ENCODE assay signal across 29 mouse cellular contexts in the genomic region with DNA sequence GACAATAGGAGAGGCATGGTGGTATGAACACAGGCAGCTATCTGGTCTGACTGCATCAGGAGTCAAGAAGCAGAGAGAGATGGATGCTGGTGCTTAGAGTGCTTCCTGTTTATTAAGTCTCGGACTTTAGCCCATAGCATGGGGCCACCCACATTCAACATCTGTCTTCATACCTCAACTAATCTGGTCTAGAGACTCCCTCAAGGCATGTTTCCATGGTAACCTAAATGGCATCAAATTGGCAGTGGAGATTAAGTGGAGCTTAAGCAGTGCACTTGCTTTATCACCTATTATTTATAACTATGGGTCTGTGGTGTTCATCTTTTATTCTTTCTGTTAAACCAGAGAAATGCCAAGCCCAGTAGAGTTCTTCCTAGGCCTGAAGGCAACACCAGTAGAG.
DNase-seq lines count a peak whose midpoint lies in the region; ATAC-seq and TF ChIP-seq lines count a peak whose summit lies in the region.
"Had no signal": no experiment of that assay in that cellular context is flagged by ENCODE, and none has a peak within 500 bp of the region (broad histone marks: within the 10 kb centered on the region; RNA-seq: fewer than 3 reads in every experiment).

No protein-coding gene starts in this region.

- H3K36me3 ChIP-seq in hindbrain, embryonic 11.5 days (ENCODE audit: control insufficient read depth, insufficient read depth, low read length): no peaks in the 10 kb centered on the region
- H3K36me3 ChIP-seq in hindbrain, embryonic 10.5 days: no peaks in the 10 kb centered on the region
- no peaks in the 10 kb centered on the region for H3K36me3 ChIP-seq in midbrain, postnatal 0 days (ENCODE audit: insufficient read depth, low read length)
- no peaks in the 10 kb centered on the region for H3K36me3 ChIP-seq in midbrain, embryonic 13.5 days
- H3K36me3 ChIP-seq: heart, embryonic 10.5 days; heart, embryonic 15.5 days; hindbrain, embryonic 15.5 days; liver, embryonic 13.5 days had no signal

- H3K27ac ChIP-seq in hindbrain, embryonic 11.5 days (ENCODE audit: low read depth, low read length): no peak overlapping the region
- H3K27ac ChIP-seq in hindbrain, embryonic 10.5 days: no peak overlapping the region
- H3K27ac ChIP-seq in midbrain, postnatal 0 days (ENCODE audit: low read depth, low read length): no peak overlapping the region
- no peak overlapping the region for H3K27ac ChIP-seq in midbrain, embryonic 13.5 days
- H3K27ac ChIP-seq: heart, embryonic 10.5 days; heart, embryonic 15.5 days; hindbrain, embryonic 15.5 days; liver, embryonic 13.5 days had no signal

- peak; percentile 7 for DNase-seq in hindbrain, embryonic 11.5 days (ENCODE audit: low spot score)
- no peak for DNase-seq in hindbrain, embryonic 10.5 days (ENCODE audit: low spot score)
- DNase-seq in midbrain, postnatal 0 days (ENCODE audit: low spot score): peak; percentile 15
- peak; percentile 39 for DNase-seq in mesoderm, embryonic 11.5 days (ENCODE audit: low read depth, low spot score)
- no peak for DNase-seq in urinary bladder, postnatal 10 days (ENCODE audit: low spot score)
- DNase-seq in urinary bladder, postnatal 25 days (ENCODE audit: low spot score): no peak
- DNase-seq: adrenal gland, postnatal 14 days; cerebellum, adult 18-20 months; cerebellum, postnatal 10 days; gastrocnemius, postnatal 25 days; heart, adult 11 months; kidney, adult 8-10 months; kidney, postnatal 10 days; layer of hippocampus, postnatal 36 days; left cerebral cortex, postnatal 4 days; liver, embryonic 13.5 days; lung, adult 18-20 months; lung, postnatal 4 days; right cerebral cortex, adult 18-20 months; spleen, adult 18-20 months; thymus, postnatal 14 days had no signal

- no peak for TF ChIP-seq CTCF in midbrain, postnatal 0 days (IDR thresholded peaks at IDR 0.05)

- H3K27me3 ChIP-seq in hindbrain, embryonic 11.5 days (ENCODE audit: control insufficient read depth, insufficient read depth, low read length): no peaks in the 10 kb centered on the region
- no peaks in the 10 kb centered on the region for H3K27me3 ChIP-seq in hindbrain, embryonic 10.5 days (ENCODE audit: insufficient read depth, poor library complexity, severe bottlenecking)
- no peaks in the 10 kb centered on the region; the same call in 1 of the 2 replicates for H3K27me3 ChIP-seq in midbrain, postnatal 0 days (ENCODE audit: insufficient read depth, low read length)
- no peaks in the 10 kb centered on the region for H3K27me3 ChIP-seq in midbrain, embryonic 13.5 days
- H3K27me3 ChIP-seq: heart, embryonic 15.5 days; hindbrain, embryonic 15.5 days; liver, embryonic 13.5 days; megakaryocyte, embryonic 14.5 days had no signal

- H3K4me3 ChIP-seq in hindbrain, embryonic 11.5 days (ENCODE audit: low read depth, low read length): no peak overlapping the region
- H3K4me3 ChIP-seq in hindbrain, embryonic 10.5 days: no peak overlapping the region
- no peak overlapping the region for H3K4me3 ChIP-seq in midbrain, postnatal 0 days (ENCODE audit: low read depth, low read length)
- no peak overlapping the region for H3K4me3 ChIP-seq in midbrain, embryonic 13.5 days (replicated peaks)
- H3K4me3 ChIP-seq: erythroblast, embryonic 14.5 days; heart, embryonic 10.5 days; heart, embryonic 15.5 days; hindbrain, embryonic 15.5 days; liver, embryonic 13.5 days; megakaryocyte, embryonic 14.5 days had no signal

- no peak overlapping the region for H3K4me2 ChIP-seq in hindbrain, embryonic 11.5 days (replicated peaks; ENCODE audit: low read depth, low read length)
- H3K4me2 ChIP-seq in midbrain, postnatal 0 days (ENCODE audit: low read depth, low read length, poor library complexity, severe bottlenecking): no peak overlapping the region
- no peak overlapping the region for H3K4me2 ChIP-seq in midbrain, embryonic 13.5 days (replicated peaks)
- H3K4me2 ChIP-seq: heart, embryonic 15.5 days; hindbrain, embryonic 15.5 days; liver, embryonic 13.5 days had no signal

- no peaks in the 10 kb centered on the region for H3K4me1 ChIP-seq in hindbrain, embryonic 11.5 days (replicated peaks; ENCODE audit: control insufficient read depth, insufficient read depth, low read length)
- peaks cover 4% of the 10 kb centered on the region; the same call in 1 of the 2 replicates for H3K4me1 ChIP-seq in hindbrain, embryonic 10.5 days (replicated peaks)
- H3K4me1 ChIP-seq in midbrain, postnatal 0 days (ENCODE audit: insufficient read depth, low read length): no peaks in the 10 kb centered on the region
- peaks cover 6% of the 10 kb centered on the region; the same call in 1 of the 2 replicates for H3K4me1 ChIP-seq in midbrain, embryonic 13.5 days (replicated peaks)
- H3K4me1 ChIP-seq: heart, embryonic 10.5 days; heart, embryonic 15.5 days; hindbrain, embryonic 15.5 days; liver, embryonic 13.5 days; megakaryocyte, embryonic 14.5 days had no signal

- no peak for ATAC-seq in hindbrain, embryonic 11.5 days (ENCODE audit: low FRiP score)
- ATAC-seq in midbrain, postnatal 0 days (ENCODE audit: low FRiP score): no peak
- ATAC-seq in midbrain, embryonic 13.5 days: no peak
- ATAC-seq: intestine, embryonic 16.5 days; lung, postnatal 0 days had no signal

- WGBS in hindbrain, embryonic 11.5 days: 38% methylated on average over 1 of the region's 1 CpGs
- WGBS in hindbrain, embryonic 10.5 days: 35% methylated on average over 1 of the region's 1 CpGs
- 11% methylated on average over 1 of the region's 1 CpGs for WGBS in midbrain, postnatal 0 days
- WGBS in midbrain, embryonic 13.5 days: 3% methylated on average over 1 of the region's 1 CpGs

- H3K9ac ChIP-seq in hindbrain, embryonic 11.5 days (ENCODE audit: low read depth, low read length): no peak overlapping the region
- H3K9ac ChIP-seq in midbrain, postnatal 0 days (replicated peaks; ENCODE audit: low read length, poor library complexity, severe bottlenecking): no peak overlapping the region
- H3K9ac ChIP-seq in midbrain, embryonic 13.5 days (replicated peaks): no peak overlapping the region
- H3K9ac ChIP-seq: heart, embryonic 15.5 days; hindbrain, embryonic 15.5 days; liver, embryonic 13.5 days had no signal

- no peaks in the 10 kb centered on the region for H3K9me3 ChIP-seq in hindbrain, embryonic 11.5 days (ENCODE audit: control insufficient read depth, low read length)
- H3K9me3 ChIP-seq in hindbrain, embryonic 10.5 days: no peaks in the 10 kb centered on the region
- no peaks in the 10 kb centered on the region for H3K9me3 ChIP-seq in midbrain, postnatal 0 days (ENCODE audit: low read length)
- H3K9me3 ChIP-seq in midbrain, embryonic 13.5 days: no peaks in the 10 kb centered on the region
- H3K9me3 ChIP-seq: heart, embryonic 10.5 days; heart, embryonic 15.5 days; hindbrain, embryonic 15.5 days; liver, embryonic 13.5 days; megakaryocyte, embryonic 14.5 days had no signal

Comparison
In these comparisons a context has a peak if more than half of its experiments do, and no peak if none do; other contexts are left out.
1. DNase-seq: peak in hindbrain, embryonic 11.5 days (single experiment), midbrain, postnatal 0 days (single experiment) and mesoderm, embryonic 11.5 days (single experiment); none in hindbrain, embryonic 10.5 days (single experiment), urinary bladder, postnatal 10 days (single experiment) and urinary bladder, postnatal 25 days (single experiment).